Mouse (Mus musculus): ENCODE measurements around the gene 4930404N11Rik. TPM values are rescaled to one million over a fixed set of nuclear protein-coding genes. Genes with fewer than 3 reads are reported as not detected.

The 4930404N11Rik gene
- polyA plus RNA-seq, 1 experiment from 2014 or later: 1.5 TPM

DNA sequence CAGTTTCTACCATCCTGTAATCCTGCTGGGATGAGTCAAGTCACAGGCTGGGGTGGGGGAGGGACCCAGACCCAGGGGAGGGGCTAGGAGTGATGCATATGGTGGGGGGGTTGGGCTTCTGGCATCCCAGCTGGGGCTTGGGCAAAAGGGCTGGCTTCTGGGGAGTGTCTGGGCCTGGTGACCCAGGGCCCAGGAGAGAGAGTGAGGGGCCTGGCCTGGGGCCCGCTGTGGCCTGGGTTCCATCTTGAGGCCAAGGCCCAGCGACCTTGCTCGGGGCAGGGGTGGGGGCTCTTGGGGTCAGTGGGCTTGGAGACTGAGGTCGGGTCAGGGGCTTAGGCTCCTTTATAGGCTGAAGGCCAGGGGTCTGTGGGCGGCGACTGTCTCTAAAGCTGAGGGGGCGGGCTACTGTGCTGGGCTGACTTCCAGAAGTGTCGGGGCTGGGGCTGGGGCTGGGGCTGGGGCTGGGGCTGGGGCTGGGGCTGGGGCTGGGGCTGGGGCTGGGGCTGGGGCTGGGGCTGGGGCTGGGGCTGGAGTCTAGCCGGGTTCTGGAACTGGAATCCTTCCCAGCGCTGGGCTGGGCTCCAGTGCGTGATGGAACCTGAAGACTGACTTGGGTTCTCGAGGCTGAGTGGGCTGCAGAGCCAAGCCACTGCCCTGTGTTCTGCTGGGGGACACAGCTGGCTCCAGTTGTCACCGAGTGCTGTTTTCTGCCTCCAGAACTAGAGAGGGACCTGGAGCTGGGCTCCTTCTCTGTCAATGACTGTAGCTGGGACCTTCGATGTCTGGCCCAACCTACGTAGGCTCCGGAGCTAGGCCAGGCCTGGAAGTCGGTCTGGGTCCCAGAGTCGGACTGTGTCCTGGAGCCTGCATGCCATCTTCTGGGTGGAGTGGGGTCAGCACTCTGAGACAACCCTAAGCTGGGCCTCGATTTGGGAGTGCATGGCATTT lies 29.9 kb downstream of the 4930404N11Rik start:
- WGBS: 53% methylated on average over 18 of the region's 19 CpGs
- no peaks in the 10 kb centered on the region for H3K36me3 ChIP-seq (ENCODE audit: control insufficient read depth, insufficient read depth)
- no peak overlapping the region for H3K4me2 ChIP-seq (replicated peaks; ENCODE audit: low read depth)
- no peak; the same call in 1 of the 2 replicates for ATAC-seq
- no peak overlapping the region for H3K4me3 ChIP-seq (ENCODE audit: low read depth, low read length)
- H3K4me1 ChIP-seq (replicated peaks; ENCODE audit: control insufficient read depth, insufficient read depth, low read length): 0 out of 2 replicates have a peak, but pooled peaks cover under 1% of the 10 kb centered on the region
- H3K27ac ChIP-seq (ENCODE audit: low read depth, low read length): peak overlapping the region; percentile 28; the same call in 1 of the 2 replicates
- peak; percentile 40 for TF ChIP-seq CTCF (IDR thresholded peaks at IDR 0.05; ENCODE audit: low read depth)
- no peak overlapping the region for H3K9ac ChIP-seq (ENCODE audit: low read depth, low read length)
- H3K27me3 ChIP-seq (replicated peaks; ENCODE audit: control insufficient read depth, insufficient read depth, low read length): peaks cover 14% of the 10 kb centered on the region
- H3K9me3 ChIP-seq (ENCODE audit: control insufficient read depth): no peaks in the 10 kb centered on the region

DNA sequence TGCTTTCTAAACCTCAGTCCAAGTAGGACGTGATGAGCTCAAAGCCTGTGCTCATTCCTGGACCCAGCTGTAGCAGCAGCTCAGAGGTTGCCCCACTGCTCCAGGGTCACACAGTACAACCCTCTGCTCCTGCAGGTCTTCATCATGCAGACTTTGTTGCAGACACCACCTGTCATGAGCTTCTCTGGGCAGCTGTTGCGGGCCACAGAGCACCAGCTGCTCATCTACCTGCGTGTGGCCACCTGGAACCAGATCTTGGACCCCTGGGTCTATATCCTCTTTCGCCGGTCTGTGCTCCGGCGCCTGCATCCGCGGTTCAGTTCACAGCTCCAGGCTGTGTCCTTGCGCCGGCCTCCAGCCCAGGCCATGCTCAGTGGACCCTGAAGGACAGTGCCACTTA lies 31.3 kb downstream of the 4930404N11Rik start:
- no peak overlapping the region for H3K9ac ChIP-seq (ENCODE audit: low read depth, low read length)

DNA sequence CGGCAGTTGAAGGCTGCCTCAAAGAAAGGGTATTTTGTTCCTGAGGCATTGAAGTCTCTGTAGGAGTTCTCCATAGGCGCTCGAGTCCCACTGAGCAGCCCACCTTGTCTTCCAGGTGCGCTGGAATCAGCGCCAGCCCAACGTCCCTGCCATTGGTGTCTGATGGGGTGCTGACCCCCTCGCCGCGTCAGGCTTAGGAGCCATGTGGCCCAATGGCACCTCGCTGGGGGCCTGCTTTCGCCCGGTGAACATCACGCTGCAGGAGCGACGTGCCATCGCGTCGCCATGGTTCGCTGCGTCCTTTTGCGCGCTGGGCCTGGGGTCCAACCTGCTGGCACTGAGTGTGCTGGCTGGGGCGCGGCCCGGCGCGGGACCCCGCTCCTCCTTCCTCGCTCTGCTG lies 33.3 kb downstream of the 4930404N11Rik start:
- no peak for TF ChIP-seq CTCF (IDR thresholded peaks at IDR 0.05; ENCODE audit: low read depth)
- no peak overlapping the region for H3K27ac ChIP-seq (ENCODE audit: low read depth, low read length)
- H3K4me1 ChIP-seq (replicated peaks; ENCODE audit: control insufficient read depth, insufficient read depth, low read length): peaks cover 12% of the 10 kb centered on the region; the same call in 1 of the 2 replicates
- no peaks in the 10 kb centered on the region for H3K36me3 ChIP-seq (ENCODE audit: control insufficient read depth, insufficient read depth)
- 37% methylated on average over 29 of the region's 29 CpGs for WGBS
- H3K9me3 ChIP-seq (ENCODE audit: control insufficient read depth): no peaks in the 10 kb centered on the region
- H3K4me3 ChIP-seq (ENCODE audit: low read depth, low read length): peak overlapping the region; percentile 5; the same call in 1 of the 2 replicates
- peaks cover 14% of the 10 kb centered on the region for H3K27me3 ChIP-seq (replicated peaks; ENCODE audit: control insufficient read depth, insufficient read depth, low read length)
- H3K4me2 ChIP-seq (replicated peaks; ENCODE audit: low read depth): 0 out of 2 replicates have a peak overlapping the region, but pooled peaks have one; percentile 24
- ATAC-seq: no peak
- H3K9ac ChIP-seq (ENCODE audit: low read depth, low read length): no peak overlapping the region

More for the DNA sequence above, 31.3 kb downstream of the 4930404N11Rik start:
- no peak for ATAC-seq
- no peak overlapping the region for H3K4me2 ChIP-seq (replicated peaks; ENCODE audit: low read depth)
- H3K4me3 ChIP-seq (ENCODE audit: low read depth, low read length): no peak overlapping the region
- H3K27ac ChIP-seq (ENCODE audit: low read depth, low read length): no peak overlapping the region
- H3K36me3 ChIP-seq (ENCODE audit: control insufficient read depth, insufficient read depth): no peaks in the 10 kb centered on the region
- no peaks in the 10 kb centered on the region for H3K9me3 ChIP-seq (ENCODE audit: control insufficient read depth)
- peaks cover 14% of the 10 kb centered on the region for H3K27me3 ChIP-seq (replicated peaks; ENCODE audit: control insufficient read depth, insufficient read depth, low read length)
- 80% methylated on average over 11 of the region's 11 CpGs for WGBS
- 0 out of 2 replicates have a peak, but pooled peaks cover 5% of the 10 kb centered on the region for H3K4me1 ChIP-seq (replicated peaks; ENCODE audit: control insufficient read depth, insufficient read depth, low read length)
- TF ChIP-seq CTCF (IDR thresholded peaks at IDR 0.05; ENCODE audit: low read depth): no peak

- TF ChIP-seq CTCF (IDR thresholded peaks at IDR 0.05; ENCODE audit: low read depth): no peak
- ATAC-seq: peak; percentile 9; the same call in 1 of the 2 replicates
- Histone ChIP-seq H3K4me1 (replicated peaks; ENCODE audit: control insufficient read depth, insufficient read depth, low read length) (peaks cover 12% of the 10 kb centered on the region; the same call in 1 of the 2 replicates), H3K4me2 (replicated peaks; ENCODE audit: low read depth) (peak overlapping the region; percentile 30; the same call in 1 of the 2 replicates), H3K9ac (ENCODE audit: low read depth, low read length) (no peak overlapping the region; the same call in 1 of the 2 replicates), H3K27ac (ENCODE audit: low read depth, low read length) (peak overlapping the region; percentile 57), H3K27me3 (replicated peaks; ENCODE audit: control insufficient read depth, insufficient read depth, low read length) (peaks cover 14% of the 10 kb centered on the region), H3K4me3 (ENCODE audit: low read depth, low read length) (no peak overlapping the region), H3K9me3 (ENCODE audit: control insufficient read depth) (no peaks in the 10 kb centered on the region), H3K36me3 (ENCODE audit: control insufficient read depth, insufficient read depth) (peaks cover 20% of the 10 kb centered on the region)
- 55% methylated on average over 4 of the region's 4 CpGs for WGBS
These were observed 35.6 kb downstream of the 4930404N11Rik start for GRCm38 (mm10) chr10:81330007-81330406.

GRCm38 (mm10) chr10:81329194-81329975 lies 36.2 kb downstream of the 4930404N11Rik start:
- Histone ChIP-seq H3K9ac (ENCODE audit: low read depth, low read length) (peak overlapping the region; percentile 13), H3K4me3 (ENCODE audit: low read depth, low read length) (no peak overlapping the region), H3K4me1 (replicated peaks; ENCODE audit: control insufficient read depth, insufficient read depth, low read length) (peaks cover 12% of the 10 kb centered on the region; the same call in 1 of the 2 replicates), H3K36me3 (ENCODE audit: control insufficient read depth, insufficient read depth) (peaks cover 27% of the 10 kb centered on the region), H3K27ac (ENCODE audit: low read depth, low read length) (peak overlapping the region; percentile 60), H3K4me2 (replicated peaks; ENCODE audit: low read depth) (peak overlapping the region; percentile 55), H3K27me3 (replicated peaks; ENCODE audit: control insufficient read depth, insufficient read depth, low read length) (peaks cover 14% of the 10 kb centered on the region), H3K9me3 (ENCODE audit: control insufficient read depth) (no peaks in the 10 kb centered on the region)
- ATAC-seq: peak; percentile 32; the same call in 1 of the 2 replicates
- 60% methylated on average over 10 of the region's 10 CpGs for WGBS
- no peak for TF ChIP-seq CTCF (IDR thresholded peaks at IDR 0.05; ENCODE audit: low read depth)

All from intestine, postnatal 0 days (tissue).